In genomic region chr10:79977324-79977723, GRCm38 (mm10) we compare ENCODE assay signal across 22 mouse cellular contexts. TPM values are rescaled to one million over a fixed set of nuclear protein-coding genes. Genes with fewer than 3 reads are reported as not detected.
"Had no signal": no experiment of that assay in that cellular context is flagged by ENCODE, and none has a peak within 500 bp of the region (broad histone marks: within the 10 kb centered on the region; RNA-seq: fewer than 3 reads in every experiment).

No protein-coding gene starts in this region.

- DNase-seq: kidney, adult 18-20 months; kidney, adult 9 months; kidney, postnatal 14 days; layer of hippocampus, adult 9-11 months; liver, embryonic 13.5 days; lung, adult 2 months; lung, postnatal 14 days; lung, postnatal 4 days; right cerebral cortex, adult 18-20 months; right cerebral cortex, postnatal 25 days; spleen, adult 18-20 months; thymus, postnatal 36 days had no signal

- H3K9me3 ChIP-seq: midbrain, embryonic 12.5 days; neural tube, embryonic 15.5 days; stomach, embryonic 15.5 days had no signal

- H3K27ac ChIP-seq: layer of hippocampus, adult 2 months; liver, embryonic 13.5 days; midbrain, embryonic 12.5 days; neural tube, embryonic 15.5 days; stomach, embryonic 15.5 days had no signal

- H3K4me3 ChIP-seq: layer of hippocampus, adult 2 months; liver, embryonic 13.5 days; midbrain, embryonic 12.5 days; myocyte; neural tube, embryonic 15.5 days; stomach, embryonic 15.5 days had no signal

- H3K9ac ChIP-seq: liver, embryonic 13.5 days; midbrain, embryonic 12.5 days; neural tube, embryonic 15.5 days; stomach, embryonic 15.5 days had no signal

RNA-seq across cellular contexts. Expression of gene Grin3b, which starts 6.8 kb away (rescaled TPM):
- total RNA-seq: megakaryocyte progenitor cell, adult 5-6 weeks; megakaryocyte-erythroid progenitor cell, adult 5-6 weeks; monocyte, adult 5-6 weeks had no signal
- polyA plus RNA-seq: large intestine, adult 2 months; lung, adult 2 months; urinary bladder, adult 2 months had no signal
